Mouse (Mus musculus) forebrain, embryonic 14.5 days (tissue): ENCODE results near the gene 5730596B20Rik. TPM values are rescaled to one million over a fixed set of nuclear protein-coding genes. Genes with fewer than 3 reads are reported as not detected.

Source experiments
- ATAC-seq: fragments of 200-750 bp; cut with Nextera tagmentation; 2 replicates; pipeline ENCODE4 v1.8.0; 2017; ENCODE audit warnings: mild to moderate bottlenecking, moderate library complexity
- DNase-seq: peaks from one replicate; pipeline ENCODE4 v3.0.0-alpha.2; 2015; ENCODE audit warnings: low spot score
- H3K27ac ChIP-seq: fragments of 300-500 bp; sonication (generic); 2 replicates; pipeline ENCODE4 v1.5.1; 2014; ENCODE audit warnings: low read depth, mild to moderate bottlenecking, control low read depth, low read length, moderate library complexity
- H3K27me3 ChIP-seq: fragments of 300-500 bp; sonication (generic); replicated peaks from 2 replicates; pipeline ENCODE4 v1.6.1; 2014; ENCODE audit warnings: low read length, control low read depth, mixed read lengths; ENCODE audit not compliant: control insufficient read depth, insufficient read depth
- H3K36me3 ChIP-seq: fragments of 300-500 bp; sonication (generic); 2 replicates; pipeline ENCODE4 v1.6.1; 2014; ENCODE audit warnings: low read length, control low read depth; ENCODE audit not compliant: control insufficient read depth, insufficient read depth
- H3K4me1 ChIP-seq: fragments of 300-500 bp; sonication (generic); 2 replicates; pipeline ENCODE4 v1.6.1; 2014; ENCODE audit warnings: antibody characterized with exemption, low read length, control low read depth; ENCODE audit not compliant: control insufficient read depth, insufficient read depth
- H3K4me2 ChIP-seq: fragments of 300-500 bp; sonication (generic); 2 replicates; pipeline ENCODE4 v1.6.1; 2014; ENCODE audit warnings: mild to moderate bottlenecking, control low read depth, low read length
- H3K4me3 ChIP-seq: fragments of 300-500 bp; sonication (generic); 2 replicates; pipeline ENCODE4 v1.5.1; 2014; ENCODE audit warnings: low read depth, low read length, control low read depth
- H3K9ac ChIP-seq: fragments of 300-500 bp; sonication (generic); 2 replicates; pipeline ENCODE4 v1.6.1; 2014; ENCODE audit warnings: mild to moderate bottlenecking, low read length, control low read depth, moderate library complexity
- H3K9me3 ChIP-seq: fragments of 300-500 bp; sonication (generic); replicated peaks from 2 replicates; pipeline ENCODE4 v1.6.1; 2016; ENCODE audit warnings: low read length, control low read depth, mixed read lengths; ENCODE audit not compliant: control insufficient read depth
- WGBS: fragments of 180-500 bp; shearing (Covaris S2); extraction: QIAGEN DNeasy Blood & Tissue Kit; methylation state at CpG from one replicate; pipeline ENCODE4 v1.1.7; 2014; 5-methylcytosine and 5-hydroxymethylcytosine counted together
- polyA plus RNA-seq: library from polyadenylated mRNA; unstranded; fragments of >200 nt; fragmentation: Nextera tagmentation; extraction: Ambion mirVana; gene quantifications from 2 replicates; pipeline ENCODE4 v1.2.1, GENCODE M21; 2014

The 5730596B20Rik gene
- polyA plus RNA-seq, 1 experiment from 2014 or later = not detected

DNA sequence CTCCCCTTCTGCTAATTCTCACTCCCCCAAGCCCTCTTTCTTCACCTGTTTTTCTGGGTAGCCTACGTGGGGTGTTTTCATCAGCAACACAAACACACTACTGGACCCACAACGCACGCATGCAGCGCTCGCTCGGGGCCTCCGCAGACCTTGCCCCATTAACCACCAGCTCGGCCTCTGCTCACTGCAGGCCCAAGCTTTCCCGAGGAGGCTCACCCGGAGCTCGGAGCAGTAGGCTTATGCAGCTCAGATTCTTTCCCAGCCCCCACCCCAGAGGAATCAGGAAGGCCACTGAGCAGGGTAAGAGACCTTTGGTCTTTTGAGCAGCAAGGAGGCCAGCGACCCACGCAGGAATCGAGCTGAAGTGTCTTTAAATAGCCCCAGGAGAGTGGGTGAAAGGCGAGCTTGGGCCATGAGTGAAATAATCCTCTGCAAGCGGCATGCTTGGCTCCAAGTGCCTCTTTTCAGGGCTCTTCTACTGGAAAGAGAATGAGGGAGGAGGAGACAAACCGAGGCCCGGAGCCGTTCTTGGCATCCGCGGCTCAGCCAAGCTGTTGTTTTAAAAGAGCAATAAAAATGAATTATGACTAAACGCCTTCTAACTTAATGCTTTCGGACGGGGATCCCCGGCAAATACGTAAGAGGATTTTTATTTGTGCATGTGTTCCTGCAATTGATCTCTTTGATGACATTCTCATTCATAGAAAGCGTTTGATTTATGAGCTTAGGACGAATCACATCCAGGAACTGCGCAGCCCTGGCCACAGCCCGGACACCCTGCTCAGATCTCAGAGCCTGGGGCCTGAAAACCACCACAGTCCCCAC lies 16.6 kb upstream of the 5730596B20Rik start:
- Histone ChIP-seq H3K4me3 (no peak overlapping the region), H3K4me2 (no peak overlapping the region), H3K27ac (no peak overlapping the region), H3K36me3 (no peaks in the 10 kb centered on the region), H3K9ac (no peak overlapping the region), H3K9me3 (no peaks in the 10 kb centered on the region), H3K27me3 (peaks cover 95% of the 10 kb centered on the region), H3K4me1 (peaks cover 8% of the 10 kb centered on the region; the same call in 1 of the 2 replicates)
- DNase-seq (no peak), ATAC-seq (no peak)
- WGBS = under 1% methylated on average over 30 of the region's 30 CpGs

GRCm38 (mm10) chr6:52161336-52162092 lies 15.8 kb upstream of the 5730596B20Rik start:
- DNase-seq (no peak), ATAC-seq (no peak)
- Histone ChIP-seq H3K4me2 (no peak overlapping the region), H3K36me3 (no peaks in the 10 kb centered on the region), H3K27ac (no peak overlapping the region), H3K4me1 (peaks cover 8% of the 10 kb centered on the region; the same call in 1 of the 2 replicates), H3K9me3 (no peaks in the 10 kb centered on the region), H3K9ac (no peak overlapping the region), H3K4me3 (no peak overlapping the region), H3K27me3 (peaks cover 95% of the 10 kb centered on the region)
- WGBS = 2% methylated on average over 8 of the region's 8 CpGs

GRCm38 (mm10) chr6:52162093-52162380 lies 15.3 kb upstream of the 5730596B20Rik start:
- no peaks in the 10 kb centered on the region for H3K9me3 ChIP-seq
- no peak overlapping the region for H3K9ac ChIP-seq
- ATAC-seq = no peak
- no peak overlapping the region for H3K4me3 ChIP-seq
- no peak overlapping the region for H3K4me2 ChIP-seq
- H3K27ac ChIP-seq = no peak overlapping the region
- H3K36me3 ChIP-seq = no peaks in the 10 kb centered on the region
- DNase-seq = no peak
- peaks cover 95% of the 10 kb centered on the region for H3K27me3 ChIP-seq
- H3K4me1 ChIP-seq = peaks cover 8% of the 10 kb centered on the region; the same call in 1 of the 2 replicates
- 5% methylated on average over 1 of the region's 1 CpGs for WGBS

GRCm38 (mm10) chr6:52162611-52163365 lies 14.5 kb upstream of the 5730596B20Rik start:
- Histone ChIP-seq H3K9me3 (no peaks in the 10 kb centered on the region), H3K36me3 (no peaks in the 10 kb centered on the region), H3K9ac (no peak overlapping the region), H3K27ac (no peak overlapping the region), H3K4me2 (no peak overlapping the region), H3K4me1 (peaks cover 8% of the 10 kb centered on the region; the same call in 1 of the 2 replicates), H3K27me3 (peaks cover 95% of the 10 kb centered on the region), H3K4me3 (no peak overlapping the region)
- ATAC-seq (no peak), DNase-seq (no peak)
- under 1% methylated on average over 14 of the region's 14 CpGs for WGBS

- DNase-seq (no peak), ATAC-seq (no peak)
- Histone ChIP-seq H3K27me3 (peaks cover 95% of the 10 kb centered on the region), H3K4me1 (peaks cover 2% of the 10 kb centered on the region; the same call in 1 of the 2 replicates), H3K36me3 (no peaks in the 10 kb centered on the region), H3K9me3 (no peaks in the 10 kb centered on the region), H3K27ac (no peak overlapping the region), H3K4me2 (no peak overlapping the region), H3K4me3 (no peak overlapping the region), H3K9ac (no peak overlapping the region)
- WGBS = under 1% methylated on average over 17 of the region's 17 CpGs
Observed at GRCm38 (mm10) chr6:52163366-52164031, 13.8 kb upstream of the 5730596B20Rik start.

GRCm38 (mm10) chr6:52164051-52164625 lies 13.2 kb upstream of the 5730596B20Rik start:
- H3K27ac ChIP-seq = no peak overlapping the region
- H3K4me3 ChIP-seq = no peak overlapping the region
- under 1% methylated on average over 39 of the region's 39 CpGs for WGBS
- no peaks in the 10 kb centered on the region for H3K36me3 ChIP-seq
- DNase-seq = no peak
- no peak overlapping the region for H3K4me2 ChIP-seq
- peaks cover 94% of the 10 kb centered on the region for H3K27me3 ChIP-seq
- no peak for ATAC-seq
- no peak overlapping the region for H3K9ac ChIP-seq
- H3K9me3 ChIP-seq = no peaks in the 10 kb centered on the region
- H3K4me1 ChIP-seq = no peaks in the 10 kb centered on the region

DNA sequence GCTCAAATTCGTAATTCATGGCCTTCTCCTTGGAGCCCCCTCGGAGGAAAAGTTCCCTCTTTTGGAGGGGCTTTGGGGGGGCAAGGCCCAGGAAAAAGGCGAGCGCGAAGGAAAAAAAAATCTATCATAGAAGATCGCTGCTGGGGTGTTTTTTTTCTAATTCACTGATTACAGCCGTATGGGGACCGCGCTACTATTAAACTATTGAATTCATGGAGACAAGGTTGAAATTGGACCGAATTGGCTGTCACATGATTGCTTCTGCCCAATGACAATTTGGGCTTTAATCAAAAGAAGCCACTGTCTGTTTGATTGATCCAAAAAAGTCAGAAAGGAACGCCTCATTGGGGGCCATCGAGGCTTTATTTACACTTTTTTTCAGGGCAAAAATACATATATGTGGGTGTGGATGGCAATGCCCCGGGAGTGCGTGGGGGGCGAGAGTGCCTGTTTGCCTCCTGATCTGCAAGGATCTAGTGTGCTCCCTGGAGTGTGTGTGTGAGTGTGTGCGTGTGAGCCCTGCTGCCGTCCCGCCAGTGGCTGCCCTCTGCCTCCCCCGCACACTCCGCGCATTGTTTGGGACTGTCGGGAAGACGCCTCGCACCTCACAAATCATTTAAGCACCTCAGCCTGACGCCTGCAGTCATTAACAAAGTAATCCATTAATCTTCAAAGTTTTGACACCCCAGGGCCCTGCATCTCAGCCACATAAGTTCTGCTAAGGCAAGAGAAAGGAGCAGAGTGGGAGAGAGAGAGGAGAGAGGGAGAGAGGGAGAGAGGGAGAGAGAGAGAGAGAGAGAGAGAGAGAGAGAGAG lies 12.5 kb upstream of the 5730596B20Rik start, which contains the start of gene Hoxa2:
Gene Hoxa2 (minus strand): TSS at position 206 of the 815 bp plus-strand sequence.
- no peak for DNase-seq
- no peak for ATAC-seq
- Histone ChIP-seq H3K27ac (no peak within 1 kb of the TSS), H3K9me3 (no peaks in the 10 kb centered on the region), H3K4me1 (no peaks in the 10 kb centered on the region), H3K36me3 (no peaks in the 10 kb centered on the region), H3K9ac (no peak within 1 kb of the TSS), H3K4me3 (no peak within 1 kb of the TSS), H3K4me2 (no peak within 1 kb of the TSS), H3K27me3 (peaks cover 92% of the 10 kb centered on the region)
- WGBS = under 1% methylated on average over 25 of the region's 25 CpGs
